ENCODE assay signal across 30 mouse cellular contexts in the genomic region with DNA sequence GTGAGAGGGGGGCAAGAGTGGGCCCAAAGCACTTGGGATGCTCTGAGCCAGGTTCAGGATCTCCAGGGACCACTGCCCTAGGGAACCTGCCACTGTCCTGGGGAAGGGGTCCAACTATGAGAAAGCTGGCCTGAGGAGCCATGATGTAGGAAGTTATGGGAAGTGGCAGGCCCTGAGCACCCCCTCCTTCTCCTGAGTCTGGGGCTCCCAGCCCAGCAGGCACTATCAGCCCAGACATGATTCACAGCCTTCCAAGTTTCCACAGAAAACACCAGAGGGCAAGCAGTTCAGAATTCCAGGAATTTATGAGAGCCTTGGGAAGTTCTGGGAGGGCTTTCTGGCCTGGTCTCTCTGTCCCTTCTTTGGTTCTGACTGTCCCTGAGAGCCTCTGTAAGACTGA. TPM values are rescaled to one million over a fixed set of nuclear protein-coding genes. Genes with fewer than 3 reads are reported as not detected.
DNase-seq lines count a peak whose midpoint lies in the region; ATAC-seq and TF ChIP-seq lines count a peak whose summit lies in the region.
"Had no signal": no experiment of that assay in that cellular context is flagged by ENCODE, and none has a peak within 500 bp of the region (broad histone marks: within the 10 kb centered on the region; RNA-seq: fewer than 3 reads in every experiment).

No protein-coding gene starts in this region.

- H3K4me3 ChIP-seq in heart, adult 2 months: no peak overlapping the region
- no peak overlapping the region for H3K4me3 ChIP-seq in heart, embryonic 11.5 days (ENCODE audit: low read depth, low read length)
- H3K4me3 ChIP-seq in kidney, postnatal 0 days (replicated peaks; ENCODE audit: low read depth, low read length): no peak overlapping the region
- H3K4me3 ChIP-seq: embryonic facial prominence, embryonic 15.5 days; hindbrain, embryonic 12.5 days; left cerebral cortex, adult 2 months; myocyte; neural tube, embryonic 13.5 days had no signal

- TF ChIP-seq POLR2A in heart, adult 2 months (IDR thresholded peaks at IDR 0.05; ENCODE audit: insufficient read depth, low read depth, low read length): no peak

- TF ChIP-seq CTCF in heart, adult 2 months (IDR thresholded peaks at IDR 0.05): no peak
- no peak for TF ChIP-seq CTCF in kidney, postnatal 0 days (IDR thresholded peaks at IDR 0.05; ENCODE audit: low read depth)
- no peak for TF ChIP-seq CTCF in Patski (IDR thresholded peaks at IDR 0.05)

- TF ChIP-seq EP300 in heart, adult 2 months (IDR thresholded peaks at IDR 0.05; ENCODE audit: insufficient read depth, low read depth, low read length): no peak

- no peak for DNase-seq in heart, adult 2 months
- peak; percentile 47 for DNase-seq in kidney, postnatal 0 days (ENCODE audit: low spot score)
- no peak for DNase-seq in kidney, adult 8-10 months
- DNase-seq in 3T3-L1 (ENCODE audit: low read depth, low spot score) (peak; percentile 34), Patski (ENCODE audit: low read depth, low spot score) (no peak)
- DNase-seq in right cerebral cortex, adult 2 months (ENCODE audit: low spot score in 2 of 2): no peak
- DNase-seq: adrenal gland, postnatal 10 days; cerebellum, adult 9-10 months; heart, postnatal 14 days; layer of hippocampus, adult 9-11 months; liver, postnatal 0 days; retina, postnatal 1 day; thymus, postnatal 14 days had no signal

- H3K4me2 ChIP-seq in heart, embryonic 11.5 days: no peak overlapping the region
- H3K4me2 ChIP-seq in kidney, postnatal 0 days (ENCODE audit: low read length): no peak overlapping the region
- H3K4me2 ChIP-seq: embryonic facial prominence, embryonic 15.5 days; hindbrain, embryonic 12.5 days; liver, embryonic 11.5 days; neural tube, embryonic 13.5 days had no signal

- H3K36me3 ChIP-seq in heart, adult 2 months (ENCODE audit: control insufficient read depth, insufficient read depth, low read length): no peaks in the 10 kb centered on the region
- no peaks in the 10 kb centered on the region for H3K36me3 ChIP-seq in heart, embryonic 11.5 days (ENCODE audit: control insufficient read depth, insufficient read depth, low read length)
- no peaks in the 10 kb centered on the region for H3K36me3 ChIP-seq in kidney, postnatal 0 days (ENCODE audit: insufficient read depth, low read length)
- H3K36me3 ChIP-seq: embryonic facial prominence, embryonic 15.5 days; hindbrain, embryonic 12.5 days; neural tube, embryonic 13.5 days had no signal

- peaks cover 10% of the 10 kb centered on the region for H3K4me1 ChIP-seq in heart, adult 2 months (ENCODE audit: control insufficient read depth, insufficient read depth, low read length)
- peaks cover 9% of the 10 kb centered on the region for H3K4me1 ChIP-seq in heart, embryonic 11.5 days (ENCODE audit: control insufficient read depth, insufficient read depth, low read length)
- H3K4me1 ChIP-seq in kidney, postnatal 0 days (replicated peaks; ENCODE audit: insufficient read depth, low read length): no peaks in the 10 kb centered on the region
- H3K4me1 ChIP-seq: hindbrain, embryonic 12.5 days; neural tube, embryonic 13.5 days had no signal

- CTCF ChIA-PET in Patski (lab: Charles Lee): no interaction called here

- POLR2A ChIA-PET in Patski (lab: Charles Lee): no interaction called here

- no peaks in the 10 kb centered on the region for H3K79me2 ChIP-seq in heart, adult 2 months (replicated peaks; ENCODE audit: control insufficient read depth, insufficient read depth, low read length)

- H3K9ac ChIP-seq in heart, adult 2 months (ENCODE audit: low read depth, low read length): no peak overlapping the region
- H3K9ac ChIP-seq in heart, embryonic 11.5 days (ENCODE audit: low read depth, low read length): no peak overlapping the region
- H3K9ac ChIP-seq in kidney, postnatal 0 days (ENCODE audit: low read depth, low read length): no peak overlapping the region
- H3K9ac ChIP-seq: embryonic facial prominence, embryonic 15.5 days; hindbrain, embryonic 12.5 days; liver, postnatal 0 days; neural tube, embryonic 13.5 days had no signal

- H3K9me3 ChIP-seq in heart, embryonic 11.5 days (replicated peaks; ENCODE audit: control insufficient read depth, low read length): no peaks in the 10 kb centered on the region
- H3K9me3 ChIP-seq in kidney, postnatal 0 days (replicated peaks; ENCODE audit: low read length): no peaks in the 10 kb centered on the region
- H3K9me3 ChIP-seq: embryonic facial prominence, embryonic 15.5 days; hindbrain, embryonic 12.5 days; neural tube, embryonic 13.5 days had no signal

- ATAC-seq in heart, embryonic 11.5 days (replicated peaks; ENCODE audit: insufficient number of reproducible peaks, low FRiP score, low TSS enrichment): no peak
- ATAC-seq in kidney, postnatal 0 days (replicated peaks; ENCODE audit: low FRiP score, low read depth): no peak
- peak; percentile 21 for ATAC-seq in Patski
- ATAC-seq: forebrain, embryonic 14.5 days; intestine, postnatal 0 days; liver, postnatal 0 days; midbrain, embryonic 16.5 days had no signal

- no peaks in the 10 kb centered on the region for H3K27me3 ChIP-seq in heart, adult 2 months (ENCODE audit: control insufficient read depth, insufficient read depth, low read length)
- no peaks in the 10 kb centered on the region for H3K27me3 ChIP-seq in heart, embryonic 11.5 days (ENCODE audit: control insufficient read depth, insufficient read depth, low read length)
- no peaks in the 10 kb centered on the region for H3K27me3 ChIP-seq in kidney, postnatal 0 days (ENCODE audit: insufficient read depth, low read length)
- no peaks in the 10 kb centered on the region for H3K27me3 ChIP-seq in Patski
- H3K27me3 ChIP-seq: embryonic facial prominence, embryonic 15.5 days; hindbrain, embryonic 12.5 days; neural tube, embryonic 13.5 days had no signal

- intact Hi-C loops in heart, adult 2 months (cut with DNase I): loop anchor here (2.0 kb wide), 1 partner anchor 17 kb away; no protein-coding TSS in a partner anchor

- in situ Hi-C loops in Patski (cut with MboI; ENCODE audit: low pct_unique_long_range_greater_than_20kb): no loop called here

- H3K27ac ChIP-seq in heart, adult 2 months: peak overlapping the region; percentile 2; the same call in 1 of the 2 replicates
- H3K27ac ChIP-seq in heart, embryonic 11.5 days (ENCODE audit: low read depth, low read length): no peak overlapping the region
- H3K27ac ChIP-seq in kidney, postnatal 0 days: no peak overlapping the region
- H3K27ac ChIP-seq: embryonic facial prominence, embryonic 15.5 days; hindbrain, embryonic 12.5 days; left cerebral cortex, adult 2 months; macrophage; neural tube, embryonic 13.5 days had no signal

RNA-seq across cellular contexts. Expression of gene E030018B13Rik, which starts 41.0 kb away (rescaled TPM):
- not detected for total RNA-seq in heart, adult 2 months (2021)
- not detected in 2 replicates for polyA plus RNA-seq in heart, adult 2 months (2012; rRNA removed)
- not detected in 2 replicates for polyA plus RNA-seq in heart, embryonic 11.5 days (2014; fragmentation: Nextera tagmentation; extraction: Ambion mirVana)
- not detected in 2 replicates for polyA plus RNA-seq in kidney, postnatal 0 days (2015; fragmentation: Nextera tagmentation; extraction: Ambion mirVana)
- polyA plus RNA-seq in Patski (2021): not detected
- total RNA-seq: adrenal gland, postnatal 10 days; common myeloid progenitor, adult 5-6 weeks; ES-E14; gastrocnemius, adult 8-10 months; granulocyte monocyte progenitor cell, adult 5-6 weeks; heart, postnatal 14 days; left cerebral cortex, adult 2 months; left cerebral cortex, postnatal 36 days had no signal
- polyA plus RNA-seq: forebrain, embryonic 14.5 days; frontal cortex, adult 2 months; intestine, postnatal 0 days; liver, embryonic 11.5 days; macrophage; midbrain, embryonic 16.5 days had no signal

Comparison
In these comparisons a context has a peak if more than half of its experiments do, and no peak if none do; other contexts are left out.
1. DNase-seq: peak in kidney, postnatal 0 days (single experiment) and 3T3-L1 (single experiment); none in heart, adult 2 months (0 of 2), kidney, adult 8-10 months (0 of 2), Patski (single experiment) and right cerebral cortex, adult 2 months (0 of 2).